Mouse (Mus musculus) hindbrain, embryonic 11.5 days (tissue): Measurements from ENCODE around the gene Gm156. TPM values are rescaled to one million over a fixed set of nuclear protein-coding genes. Genes with fewer than 3 reads are reported as not detected.
"Not testable (repeated sequence)": the region's sequence is repeated elsewhere in the genome, so short reads cannot be mapped to it uniquely, and the experiment has no call there.

Experiments
- ATAC-seq: fragments of 200-750 bp; cut with Nextera tagmentation; 2 replicates; pipeline ENCODE4 v1.8.0; 2017; ENCODE audit warnings: mild to moderate bottlenecking, moderate TSS enrichment, moderate library complexity; ENCODE audit not compliant: low FRiP score
- DNase-seq: peaks from one replicate; pipeline ENCODE4 v3.0.0-alpha.2; 2015; ENCODE audit warnings: low spot score
- H3K27ac ChIP-seq: fragments of 300-500 bp; sonication (generic); 2 replicates; pipeline ENCODE4 v1.5.1; 2014; ENCODE audit warnings: mild to moderate bottlenecking, low read depth, low read length
- H3K27me3 ChIP-seq: fragments of 300-500 bp; sonication (generic); 2 replicates; pipeline ENCODE4 v1.6.1; 2014; ENCODE audit warnings: mild to moderate bottlenecking, low read length, moderate library complexity, mixed read lengths; ENCODE audit not compliant: control insufficient read depth, insufficient read depth
- H3K36me3 ChIP-seq: fragments of 300-500 bp; sonication (generic); 2 replicates; pipeline ENCODE4 v1.6.1; 2014; ENCODE audit warnings: mild to moderate bottlenecking, low read length, moderate library complexity, mixed read lengths; ENCODE audit not compliant: control insufficient read depth, insufficient read depth
- H3K4me1 ChIP-seq: fragments of 300-500 bp; sonication (generic); replicated peaks from 2 replicates; pipeline ENCODE4 v1.6.1; 2014; ENCODE audit warnings: low read length, mixed read lengths; ENCODE audit not compliant: control insufficient read depth, insufficient read depth
- H3K4me2 ChIP-seq: fragments of 300-500 bp; sonication (generic); replicated peaks from 2 replicates; pipeline ENCODE4 v1.6.1; 2014; ENCODE audit warnings: mild to moderate bottlenecking, low read depth, low read length
- H3K4me3 ChIP-seq: fragments of 300-500 bp; sonication (generic); 2 replicates; pipeline ENCODE4 v1.5.1; 2014; ENCODE audit warnings: low read depth, low read length
- H3K9ac ChIP-seq: fragments of 300-500 bp; sonication (generic); 2 replicates; pipeline ENCODE4 v1.6.1; 2014; ENCODE audit warnings: low read depth, low read length
- H3K9me3 ChIP-seq: fragments of 300-500 bp; sonication (generic); 2 replicates; pipeline ENCODE4 v1.6.1; 2016; ENCODE audit warnings: low read length; ENCODE audit not compliant: control insufficient read depth
- WGBS: fragments of 180-500 bp; shearing (Covaris S2); extraction: QIAGEN DNeasy Blood & Tissue Kit; methylation state at CpG from one replicate; pipeline ENCODE4 v1.1.7; 2014; 5-methylcytosine and 5-hydroxymethylcytosine counted together
- polyA plus RNA-seq: library from polyadenylated mRNA; unstranded; fragments of >200 nt; fragmentation: Nextera tagmentation; extraction: Ambion mirVana; gene quantifications from 2 replicates; pipeline ENCODE4 v1.2.1, GENCODE M21; 2014

The Gm156 gene
- polyA plus RNA-seq, result not detected in 2 replicates

GRCm38 (mm10) chr6:129784170-129784569 is at the start of gene Gm156:
TSS of gene Gm156 (minus strand) at chr6:129784270.
- H3K4me1 ChIP-seq, ATAC-seq, H3K27me3 ChIP-seq, DNase-seq, H3K4me2 ChIP-seq, H3K27ac ChIP-seq, H3K36me3 ChIP-seq, H3K9me3 ChIP-seq, H3K9ac ChIP-seq, H3K4me3 ChIP-seq: not testable (repeated sequence)
- WGBS, result 92% methylated on average over 3 of the region's 3 CpGs

DNA sequence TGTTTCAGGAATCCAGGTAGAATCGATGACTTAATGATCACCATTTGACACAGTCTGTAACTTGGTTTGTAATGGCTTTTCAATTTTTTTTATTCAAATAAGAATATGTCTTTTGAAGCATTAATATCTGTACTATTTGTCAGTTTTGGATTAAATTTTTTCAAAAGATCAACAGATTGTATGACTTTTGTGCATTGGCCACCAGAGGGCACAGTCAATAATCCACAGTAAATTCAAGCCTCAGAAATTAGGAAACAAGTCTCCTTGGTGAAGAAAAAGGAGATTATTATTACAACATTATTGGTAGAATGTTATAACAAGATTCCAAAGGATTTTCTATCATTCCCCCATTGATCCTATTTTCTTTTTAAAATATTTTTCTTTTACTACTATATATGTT is 41.5 kb upstream of the Gm156 start:
- no peak overlapping the region for H3K27ac ChIP-seq
- ATAC-seq, result no peak
- H3K36me3 ChIP-seq, result no peaks in the 10 kb centered on the region
- H3K4me3 ChIP-seq, result no peak overlapping the region
- H3K4me1 ChIP-seq, result no peaks in the 10 kb centered on the region
- H3K4me2 ChIP-seq, result no peak overlapping the region
- H3K9me3 ChIP-seq, result 0 out of 2 replicates have a peak, but pooled peaks cover 3% of the 10 kb centered on the region
- no peak for DNase-seq
- WGBS, result 83% methylated on average over 1 of the region's 1 CpGs
- no peaks in the 10 kb centered on the region for H3K27me3 ChIP-seq
- H3K9ac ChIP-seq, result no peak overlapping the region

- Histone ChIP-seq H3K4me1 (no peaks in the 10 kb centered on the region), H3K27me3 (no peaks in the 10 kb centered on the region), H3K27ac (no peak overlapping the region), H3K36me3 (no peaks in the 10 kb centered on the region), H3K9ac (no peak overlapping the region), H3K9me3 (0 out of 2 replicates have a peak, but pooled peaks cover 3% of the 10 kb centered on the region), H3K4me2 (no peak overlapping the region), H3K4me3 (no peak overlapping the region)
- 89% methylated on average over 1 of the region's 1 CpGs for WGBS
- no peak for DNase-seq
- ATAC-seq, result no peak
These were observed 39.9 kb upstream of the Gm156 start for GRCm38 (mm10) chr6:129824004-129824403.

DNA sequence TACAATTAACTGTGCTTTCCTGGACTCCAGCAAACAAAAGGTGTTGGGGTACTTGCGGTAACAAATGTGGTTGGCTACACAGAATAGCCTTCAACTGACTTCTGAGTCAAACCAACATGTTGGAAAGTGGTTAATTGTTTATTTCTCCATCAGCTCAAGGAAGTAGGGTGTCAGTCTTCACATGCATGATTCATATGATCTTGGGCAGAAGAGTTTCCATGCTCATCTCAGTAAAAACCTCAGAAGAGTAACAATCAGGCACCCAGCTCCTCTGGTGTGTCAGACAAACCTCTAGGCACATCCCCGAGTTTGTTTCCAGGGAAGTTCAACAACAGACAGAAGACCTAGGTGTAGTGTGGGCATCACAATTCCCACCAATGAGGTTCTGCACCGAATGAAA is 33.7 kb upstream of the Gm156 start:
- H3K4me2 ChIP-seq, result no peak overlapping the region
- ATAC-seq (no peak), DNase-seq (no peak)
- H3K36me3 ChIP-seq, result no peaks in the 10 kb centered on the region
- H3K27me3 ChIP-seq, result no peaks in the 10 kb centered on the region
- WGBS, result 64% methylated on average over 3 of the region's 3 CpGs
- no peaks in the 10 kb centered on the region for H3K4me1 ChIP-seq
- H3K4me3 ChIP-seq, result no peak overlapping the region
- H3K9me3 ChIP-seq, result no peaks in the 10 kb centered on the region
- no peak overlapping the region for H3K9ac ChIP-seq
- no peak overlapping the region for H3K27ac ChIP-seq

GRCm38 (mm10) chr6:129747654-129748032 is 36.4 kb downstream of the Gm156 start:
- no peak overlapping the region for H3K9ac ChIP-seq
- WGBS, result 82% methylated on average over 3 of the region's 3 CpGs
- no peak for DNase-seq

GRCm38 (mm10) chr6:129747016-129747653 is 36.9 kb downstream of the Gm156 start:
- H3K9ac ChIP-seq, result no peak overlapping the region
- no peak overlapping the region for H3K4me2 ChIP-seq
- no peaks in the 10 kb centered on the region for H3K36me3 ChIP-seq
- no peaks in the 10 kb centered on the region for H3K4me1 ChIP-seq
- H3K27ac ChIP-seq, result no peak overlapping the region
- DNase-seq (no peak), ATAC-seq (no peak)
- 86% methylated on average over 4 of the region's 4 CpGs for WGBS
- H3K27me3 ChIP-seq, result no peaks in the 10 kb centered on the region
- H3K9me3 ChIP-seq, result no peaks in the 10 kb centered on the region
- no peak overlapping the region for H3K4me3 ChIP-seq

More at GRCm38 (mm10) chr6:129747654-129748032, 36.4 kb downstream of the Gm156 start:
- H3K27me3 ChIP-seq, result no peaks in the 10 kb centered on the region
- no peak overlapping the region for H3K4me2 ChIP-seq
- no peaks in the 10 kb centered on the region for H3K36me3 ChIP-seq
- no peaks in the 10 kb centered on the region for H3K4me1 ChIP-seq
- no peaks in the 10 kb centered on the region for H3K9me3 ChIP-seq
- no peak for ATAC-seq
- no peak overlapping the region for H3K27ac ChIP-seq
- no peak overlapping the region for H3K4me3 ChIP-seq

GRCm38 (mm10) chr6:129746151-129746550 is 37.9 kb downstream of the Gm156 start:
- ATAC-seq (no peak), DNase-seq (no peak)
- H3K9me3 ChIP-seq, result no peaks in the 10 kb centered on the region; the same call in 1 of the 2 replicates
- no peak overlapping the region for H3K9ac ChIP-seq
- H3K27ac ChIP-seq, result no peak overlapping the region
- no peaks in the 10 kb centered on the region for H3K36me3 ChIP-seq
- no peak overlapping the region for H3K4me3 ChIP-seq
- no peaks in the 10 kb centered on the region for H3K4me1 ChIP-seq
- 68% methylated on average over 3 of the region's 3 CpGs for WGBS
- no peak overlapping the region for H3K4me2 ChIP-seq
- H3K27me3 ChIP-seq, result no peaks in the 10 kb centered on the region

DNA sequence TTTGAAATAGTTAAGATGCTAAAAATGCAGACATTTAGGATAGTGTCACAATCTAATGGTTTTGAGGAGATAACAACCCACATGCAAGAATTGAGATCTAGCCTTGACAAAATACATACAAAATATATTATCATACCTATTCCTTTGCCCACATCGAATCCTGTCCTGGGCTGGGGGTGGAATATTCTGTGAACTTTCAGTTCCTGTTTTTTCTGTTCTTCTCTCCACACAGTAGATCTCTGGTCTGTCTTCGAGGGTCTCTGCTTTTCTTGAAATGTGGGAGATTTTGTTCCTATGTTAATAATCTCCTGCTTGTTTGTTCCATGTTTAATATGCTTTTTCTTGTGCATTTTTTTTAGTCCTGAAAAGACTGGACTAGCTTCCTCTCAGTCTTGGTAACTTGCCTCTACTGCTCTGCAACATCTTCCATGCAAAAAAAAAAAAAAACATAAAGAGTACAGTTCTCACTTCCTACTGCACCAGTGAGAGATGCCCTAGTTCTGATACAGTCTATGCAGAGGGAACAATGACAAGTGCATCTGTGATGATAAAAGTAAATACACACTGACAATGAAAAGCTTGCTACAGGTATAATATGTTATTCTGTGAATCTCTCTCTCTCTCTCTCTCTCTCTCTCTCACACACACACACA is 43.9 kb downstream of the Gm156 start, which contains the start of gene Klri2:
Gene Klri2 (minus strand): TSS at position 416 of the 653 bp plus-strand sequence.
- DNase-seq (no peak), ATAC-seq (no peak)
- no peak within 1 kb of the TSS for H3K9ac ChIP-seq
- no peaks in the 10 kb centered on the region; the same call in 1 of the 2 replicates for H3K9me3 ChIP-seq
- H3K4me1 ChIP-seq, result no peaks in the 10 kb centered on the region
- 75% methylated on average over 2 of the region's 2 CpGs for WGBS
- H3K27me3 ChIP-seq, result no peaks in the 10 kb centered on the region
- no peaks in the 10 kb centered on the region for H3K36me3 ChIP-seq
- H3K27ac ChIP-seq, result no peak within 1 kb of the TSS
- no peak within 1 kb of the TSS for H3K4me3 ChIP-seq
- no peak within 1 kb of the TSS for H3K4me2 ChIP-seq

DNA sequence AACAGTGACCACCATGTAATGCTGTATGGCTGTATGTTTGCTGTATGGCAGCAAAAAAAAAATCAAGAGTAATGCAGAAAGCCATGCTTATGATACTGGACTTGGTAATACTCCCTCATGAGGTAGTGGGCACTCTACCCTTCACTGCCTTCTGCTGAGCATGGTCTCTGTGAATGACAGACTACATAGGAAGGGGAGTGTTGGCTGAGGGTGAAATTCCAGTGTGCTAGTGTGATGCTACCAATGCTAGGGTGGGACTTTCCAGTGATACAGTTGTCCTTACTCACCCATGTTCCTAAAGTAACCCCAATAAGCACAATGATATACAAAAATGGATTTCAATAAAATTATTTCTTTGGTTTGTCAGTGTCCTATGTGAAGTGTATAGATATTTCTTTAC is 47.7 kb downstream of the Gm156 start:
- H3K4me1 ChIP-seq, result no peaks in the 10 kb centered on the region
- H3K36me3 ChIP-seq, result no peaks in the 10 kb centered on the region
- ATAC-seq (no peak), DNase-seq (no peak)
- no peak overlapping the region for H3K4me2 ChIP-seq
- no peaks in the 10 kb centered on the region; the same call in 1 of the 2 replicates for H3K9me3 ChIP-seq
- no peak overlapping the region for H3K27ac ChIP-seq
- no peaks in the 10 kb centered on the region for H3K27me3 ChIP-seq
- H3K4me3 ChIP-seq, result no peak overlapping the region
- no peak overlapping the region for H3K9ac ChIP-seq
